Mouse (Mus musculus) neural tube, embryonic 14.5 days (tissue): ENCODE results near the gene Rnf167. TPM values are rescaled to one million over a fixed set of nuclear protein-coding genes. Genes with fewer than 3 reads are reported as not detected.
A peak's percentile ranks its signal among the peaks of the same experiment; 100 is the strongest.

ENCODE experiments used
- ATAC-seq: fragments of 200-750 bp; cut with Nextera tagmentation; 2 replicates; pipeline ENCODE4 v1.8.0; 2017; ENCODE audit warnings: low read depth, mild to moderate bottlenecking, moderate TSS enrichment, moderate library complexity
- H3K27ac ChIP-seq: fragments of 300-500 bp; sonication (generic); 2 replicates; pipeline ENCODE4 v1.5.1; 2014; ENCODE audit warnings: low read depth, mild to moderate bottlenecking, control low read depth, low read length, moderate library complexity, mixed read lengths
- H3K27me3 ChIP-seq: fragments of 300-500 bp; sonication (generic); 2 replicates; pipeline ENCODE4 v1.6.1; 2014; ENCODE audit warnings: low read length; ENCODE audit not compliant: control insufficient read depth, insufficient read depth
- H3K36me3 ChIP-seq: fragments of 300-500 bp; sonication (generic); 2 replicates; pipeline ENCODE4 v1.6.1; 2014; ENCODE audit warnings: low read length, mixed read lengths; ENCODE audit not compliant: control insufficient read depth, insufficient read depth
- H3K4me1 ChIP-seq: fragments of 300-500 bp; sonication (generic); 2 replicates; pipeline ENCODE4 v1.6.1; 2014; ENCODE audit warnings: low read length; ENCODE audit not compliant: control insufficient read depth, insufficient read depth
- H3K4me2 ChIP-seq: fragments of 300-500 bp; sonication (generic); 2 replicates; pipeline ENCODE4 v1.6.1; 2014; ENCODE audit warnings: mild to moderate bottlenecking, low read depth, low read length, control low read depth
- H3K4me3 ChIP-seq: fragments of 300-500 bp; sonication (generic); 2 replicates; pipeline ENCODE4 v1.5.1; 2014; ENCODE audit warnings: low read depth, low read length, control low read depth, mixed read lengths
- H3K9ac ChIP-seq: fragments of 300-500 bp; sonication (generic); replicated peaks from 2 replicates; pipeline ENCODE4 v1.6.1; 2014; ENCODE audit warnings: low read depth, mild to moderate bottlenecking, control low read depth, low read length, mixed read lengths
- H3K9me3 ChIP-seq: fragments of 300-500 bp; sonication (generic); 2 replicates; pipeline ENCODE4 v1.6.1; 2016; ENCODE audit warnings: low read length; ENCODE audit not compliant: control insufficient read depth
- WGBS: fragments of 180-500 bp; shearing (Covaris S2); extraction: QIAGEN DNeasy Blood & Tissue Kit; methylation state at CpG from one replicate; pipeline ENCODE4 v1.1.7; 2014; 5-methylcytosine and 5-hydroxymethylcytosine counted together
- polyA plus RNA-seq: library from polyadenylated mRNA; unstranded; fragments of >200 nt; fragmentation: Nextera tagmentation; extraction: Ambion mirVana; gene quantifications from 2 replicates; pipeline ENCODE4 v1.2.1, GENCODE M21; 2014

The Rnf167 gene
- 98.6 and 110 TPM in 2 replicates for polyA plus RNA-seq

GRCm38 (mm10) chr11:70646691-70647650, at the start of gene Rnf167, which contains the start of gene Slc25a11:
Gene Rnf167 (plus strand): TSS chr11:70647235.
Gene Slc25a11 (minus strand): TSS chr11:70647479.
- Histone ChIP-seq H3K36me3 (peaks cover 42% of the 10 kb centered on the region), H3K27me3 (no peaks in the 10 kb centered on the region), H3K4me3 (peak within 1 kb of the TSS; percentile 77), H3K4me1 (peaks cover 21% of the 10 kb centered on the region), H3K9me3 (no peaks in the 10 kb centered on the region), H3K9ac (peak within 1 kb of the TSS; percentile 88), H3K4me2 (peak within 1 kb of the TSS; percentile 100), H3K27ac (peak within 1 kb of the TSS; percentile 84)
- ATAC-seq = peak; percentile 91
- under 1% methylated on average over 63 of the region's 63 CpGs for WGBS

GRCm38 (mm10) chr11:70597301-70597700, 49.7 kb upstream of the Rnf167 start:
- Histone ChIP-seq H3K27me3 (no peaks in the 10 kb centered on the region), H3K4me1 (0 out of 2 replicates have a peak, but pooled peaks cover 2% of the 10 kb centered on the region), H3K9ac (no peak overlapping the region), H3K36me3 (peaks cover 20% of the 10 kb centered on the region), H3K9me3 (no peaks in the 10 kb centered on the region), H3K4me3 (no peak overlapping the region), H3K27ac (no peak overlapping the region), H3K4me2 (no peak overlapping the region)
- no peak for ATAC-seq
- WGBS = 87% methylated on average over 6 of the region's 6 CpGs

- Histone ChIP-seq H3K4me2 (no peak overlapping the region), H3K9me3 (no peaks in the 10 kb centered on the region), H3K9ac (no peak overlapping the region), H3K27ac (no peak overlapping the region), H3K4me3 (no peak overlapping the region), H3K27me3 (no peaks in the 10 kb centered on the region), H3K36me3 (peaks cover 20% of the 10 kb centered on the region), H3K4me1 (0 out of 2 replicates have a peak, but pooled peaks cover 2% of the 10 kb centered on the region)
- no peak for ATAC-seq
- 89% methylated on average over 9 of the region's 9 CpGs for WGBS
These were observed 48.5 kb upstream of the Rnf167 start for GRCm38 (mm10) chr11:70598451-70598953.

GRCm38 (mm10) chr11:70605024-70605566, 41.9 kb upstream of the Rnf167 start:
- Histone ChIP-seq H3K27ac (no peak overlapping the region), H3K4me2 (no peak overlapping the region), H3K27me3 (no peaks in the 10 kb centered on the region), H3K9ac (no peak overlapping the region), H3K9me3 (no peaks in the 10 kb centered on the region), H3K4me1 (no peaks in the 10 kb centered on the region), H3K36me3 (peaks cover 32% of the 10 kb centered on the region), H3K4me3 (no peak overlapping the region)
- 52% methylated on average over 14 of the region's 14 CpGs for WGBS
- no peak; the same call in 1 of the 2 replicates for ATAC-seq

GRCm38 (mm10) chr11:70606717-70607116, 40.3 kb upstream of the Rnf167 start:
- 84% methylated on average over 12 of the region's 12 CpGs for WGBS
- ATAC-seq = no peak
- H3K9ac ChIP-seq = no peak overlapping the region

GRCm38 (mm10) chr11:70607611-70608010, 39.4 kb upstream of the Rnf167 start:
- no peak for ATAC-seq
- no peak overlapping the region for H3K4me3 ChIP-seq
- H3K9me3 ChIP-seq = no peaks in the 10 kb centered on the region
- peaks cover 43% of the 10 kb centered on the region for H3K36me3 ChIP-seq
- no peak overlapping the region for H3K9ac ChIP-seq
- no peaks in the 10 kb centered on the region for H3K4me1 ChIP-seq
- no peaks in the 10 kb centered on the region for H3K27me3 ChIP-seq
- H3K4me2 ChIP-seq = no peak overlapping the region
- no peak overlapping the region for H3K27ac ChIP-seq
- 94% methylated on average over 9 of the region's 9 CpGs for WGBS

More at GRCm38 (mm10) chr11:70606717-70607116, 40.3 kb upstream of the Rnf167 start:
- Histone ChIP-seq H3K36me3 (peaks cover 39% of the 10 kb centered on the region), H3K4me2 (no peak overlapping the region), H3K4me1 (no peaks in the 10 kb centered on the region), H3K9me3 (no peaks in the 10 kb centered on the region), H3K27ac (no peak overlapping the region), H3K27me3 (no peaks in the 10 kb centered on the region), H3K4me3 (no peak overlapping the region)

GRCm38 (mm10) chr11:70608381-70609066, 38.5 kb upstream of the Rnf167 start:
- H3K4me1 ChIP-seq = no peaks in the 10 kb centered on the region
- H3K9ac ChIP-seq = no peak overlapping the region
- H3K27ac ChIP-seq = no peak overlapping the region
- H3K4me2 ChIP-seq = no peak overlapping the region
- H3K4me3 ChIP-seq = no peak overlapping the region
- 92% methylated on average over 26 of the region's 26 CpGs for WGBS
- H3K36me3 ChIP-seq = peaks cover 52% of the 10 kb centered on the region
- H3K27me3 ChIP-seq = no peaks in the 10 kb centered on the region
- H3K9me3 ChIP-seq = no peaks in the 10 kb centered on the region
- ATAC-seq = no peak

- WGBS = 94% methylated on average over 4 of the region's 4 CpGs
- H3K9me3 ChIP-seq = no peaks in the 10 kb centered on the region
- no peak overlapping the region for H3K4me2 ChIP-seq
- ATAC-seq = no peak
- H3K9ac ChIP-seq = no peak overlapping the region
- 0 out of 2 replicates have a peak, but pooled peaks cover 5% of the 10 kb centered on the region for H3K4me1 ChIP-seq
- no peak overlapping the region for H3K27ac ChIP-seq
- H3K36me3 ChIP-seq = peaks cover 49% of the 10 kb centered on the region
- no peak overlapping the region for H3K4me3 ChIP-seq
- H3K27me3 ChIP-seq = no peaks in the 10 kb centered on the region
These were observed 36.3 kb upstream of the Rnf167 start for GRCm38 (mm10) chr11:70610752-70611151.
